Mouse (Mus musculus) spleen, adult 2 months (tissue): Measurements from ENCODE around the gene Prex1. TPM values are rescaled to one million over a fixed set of nuclear protein-coding genes. Genes with fewer than 3 reads are reported as not detected.
A peak's percentile ranks its signal among the peaks of the same experiment; 100 is the strongest.

ENCODE experiments used
- DNase-seq, 2 experiments: peaks; one replicate each; pipeline versions ENCODE4 v3.0.0 to v3.0.0-alpha.2; 2012 to 2021; ENCODE audit warnings: low spot score in 2 of 2, low read depth in 1 of 2
- H3K27ac ChIP-seq: fragments of 200-500 bp; 2 replicates; pipeline ENCODE4 v1.5.1; 2012; ENCODE audit warnings: low read length, inconsistent platforms; ENCODE audit not compliant: insufficient read depth
- H3K27me3 ChIP-seq: fragments of 200-500 bp; 2 replicates; pipeline ENCODE4 v1.6.1; 2012; ENCODE audit warnings: mild to moderate bottlenecking, moderate library complexity, low read length, inconsistent platforms; ENCODE audit not compliant: control insufficient read depth, insufficient read depth
- H3K36me3 ChIP-seq: fragments of 200-500 bp; 2 replicates; pipeline ENCODE4 v1.6.1; 2012; ENCODE audit warnings: mild to moderate bottlenecking, low read length, inconsistent platforms; ENCODE audit not compliant: control insufficient read depth, insufficient read depth
- H3K4me1 ChIP-seq: fragments of 200-500 bp; 2 replicates; pipeline ENCODE4 v1.6.1; 2011; ENCODE audit warnings: inconsistent platforms; ENCODE audit not compliant: control insufficient read depth, insufficient read depth, insufficient read length
- H3K4me3 ChIP-seq: fragments of 200-500 bp; 2 replicates; pipeline ENCODE4 v1.5.1; 2011; ENCODE audit warnings: mild to moderate bottlenecking, inconsistent platforms; ENCODE audit not compliant: insufficient read depth, insufficient read length; ENCODE audit errors: extremely low read depth
- CTCF ChIP-seq: fragments of 200-500 bp; IDR thresholded peaks from 2 replicates; pipeline ENCODE4 v1.5.1; 2011; ENCODE audit warnings: mild to moderate bottlenecking, inconsistent platforms; ENCODE audit not compliant: insufficient read depth, insufficient read length, insufficient replicate concordance; ENCODE audit errors: extremely low read depth
- POLR2A ChIP-seq: fragments of 200-500 bp; IDR thresholded peaks from 2 replicates; pipeline ENCODE4 v1.6.1; 2011; ENCODE audit warnings: low read depth, low read length, inconsistent platforms
- WGBS: fragments of 180-500 bp; shearing (Covaris S2); methylation state at CpG from one replicate; pipeline ENCODE4 v1.1.7; 2018; 5-methylcytosine and 5-hydroxymethylcytosine counted together
- polyA plus RNA-seq: library from polyadenylated mRNA; depleted of rRNA; stranded (reverse); fragments of >200 nt; gene quantifications from 2 replicates; pipeline ENCODE4 v1.2.3, GENCODE M21; 2012

Gene Prex1
- polyA plus RNA-seq, 1 experiment = 123 TPM

GRCm38 (mm10) chr2:166657451-166658011 is 56.1 kb downstream of the Prex1 start:
- Histone ChIP-seq H3K27ac (peak overlapping the region; percentile 75), H3K4me3 (no peak overlapping the region), H3K27me3 (no peaks in the 10 kb centered on the region), H3K4me1 (peaks cover 72% of the 10 kb centered on the region), H3K36me3 (no peaks in the 10 kb centered on the region)
- WGBS = 84% methylated on average over 10 of the region's 10 CpGs
- DNase-seq = no peak
- TF ChIP-seq CTCF (no peak), POLR2A (no peak)

GRCm38 (mm10) chr2:166656630-166657029 is 57.0 kb downstream of the Prex1 start:
- H3K27ac ChIP-seq = peak overlapping the region; percentile 75
- WGBS = 37% methylated on average over 4 of the region's 4 CpGs
- H3K27me3 ChIP-seq = no peaks in the 10 kb centered on the region
- TF ChIP-seq POLR2A (no peak), CTCF (no peak)
- H3K4me3 ChIP-seq = no peak overlapping the region
- no peaks in the 10 kb centered on the region for H3K36me3 ChIP-seq
- H3K4me1 ChIP-seq = peaks cover 72% of the 10 kb centered on the region
- peak in 1 of 2 experiments; percentile 55 for DNase-seq

GRCm38 (mm10) chr2:166655727-166656520 is 57.7 kb downstream of the Prex1 start:
- TF ChIP-seq CTCF (no peak), POLR2A (no peak)
- WGBS = 29% methylated on average over 11 of the region's 11 CpGs
- DNase-seq = peak; percentile 38 to 79
- Histone ChIP-seq H3K27ac (peak overlapping the region; percentile 75), H3K27me3 (no peaks in the 10 kb centered on the region), H3K4me1 (peaks cover 79% of the 10 kb centered on the region), H3K4me3 (no peak overlapping the region), H3K36me3 (no peaks in the 10 kb centered on the region)

GRCm38 (mm10) chr2:166655308-166655707 is 58.3 kb downstream of the Prex1 start:
- Histone ChIP-seq H3K27ac (0 out of 2 replicates have a peak overlapping the region, but pooled peaks have one; percentile 72), H3K27me3 (no peaks in the 10 kb centered on the region), H3K4me3 (no peak overlapping the region), H3K4me1 (peaks cover 80% of the 10 kb centered on the region), H3K36me3 (no peaks in the 10 kb centered on the region)
- TF ChIP-seq POLR2A (no peak), CTCF (no peak)
- DNase-seq = no peak
- WGBS = 75% methylated on average over 4 of the region's 4 CpGs

GRCm38 (mm10) chr2:166654875-166655274 is 58.8 kb downstream of the Prex1 start:
- Histone ChIP-seq H3K27me3 (no peaks in the 10 kb centered on the region), H3K4me1 (peaks cover 80% of the 10 kb centered on the region)
- no peak for TF ChIP-seq POLR2A
- no peak for TF ChIP-seq CTCF

GRCm38 (mm10) chr2:166653564-166653963 is 60.1 kb downstream of the Prex1 start:
- WGBS = 46% methylated on average over 5 of the region's 5 CpGs
- no peaks in the 10 kb centered on the region for H3K27me3 ChIP-seq
- no peak for DNase-seq
- no peak overlapping the region for H3K27ac ChIP-seq
- no peaks in the 10 kb centered on the region for H3K36me3 ChIP-seq
- TF ChIP-seq CTCF = no peak
- TF ChIP-seq POLR2A = no peak
- no peak overlapping the region for H3K4me3 ChIP-seq
- H3K4me1 ChIP-seq = peaks cover 71% of the 10 kb centered on the region

More at GRCm38 (mm10) chr2:166654875-166655274, 58.8 kb downstream of the Prex1 start:
- Histone ChIP-seq H3K4me3 (no peak overlapping the region), H3K27ac (no peak overlapping the region), H3K36me3 (no peaks in the 10 kb centered on the region)
- WGBS = 85% methylated on average over 4 of the region's 4 CpGs
- no peak for DNase-seq
